Mouse (Mus musculus) lung, postnatal 4 days (tissue): Measurements from ENCODE around the gene Resf1.
"Not testable (repeated sequence)": the region's sequence is repeated elsewhere in the genome, so short reads cannot be mapped to it uniquely, and the experiment has no call there.

Experiments used
- DNase-seq, 2 experiments: peaks; one replicate each; pipeline ENCODE4 v3.0.0; 2021

Resf1 gene

DNA sequence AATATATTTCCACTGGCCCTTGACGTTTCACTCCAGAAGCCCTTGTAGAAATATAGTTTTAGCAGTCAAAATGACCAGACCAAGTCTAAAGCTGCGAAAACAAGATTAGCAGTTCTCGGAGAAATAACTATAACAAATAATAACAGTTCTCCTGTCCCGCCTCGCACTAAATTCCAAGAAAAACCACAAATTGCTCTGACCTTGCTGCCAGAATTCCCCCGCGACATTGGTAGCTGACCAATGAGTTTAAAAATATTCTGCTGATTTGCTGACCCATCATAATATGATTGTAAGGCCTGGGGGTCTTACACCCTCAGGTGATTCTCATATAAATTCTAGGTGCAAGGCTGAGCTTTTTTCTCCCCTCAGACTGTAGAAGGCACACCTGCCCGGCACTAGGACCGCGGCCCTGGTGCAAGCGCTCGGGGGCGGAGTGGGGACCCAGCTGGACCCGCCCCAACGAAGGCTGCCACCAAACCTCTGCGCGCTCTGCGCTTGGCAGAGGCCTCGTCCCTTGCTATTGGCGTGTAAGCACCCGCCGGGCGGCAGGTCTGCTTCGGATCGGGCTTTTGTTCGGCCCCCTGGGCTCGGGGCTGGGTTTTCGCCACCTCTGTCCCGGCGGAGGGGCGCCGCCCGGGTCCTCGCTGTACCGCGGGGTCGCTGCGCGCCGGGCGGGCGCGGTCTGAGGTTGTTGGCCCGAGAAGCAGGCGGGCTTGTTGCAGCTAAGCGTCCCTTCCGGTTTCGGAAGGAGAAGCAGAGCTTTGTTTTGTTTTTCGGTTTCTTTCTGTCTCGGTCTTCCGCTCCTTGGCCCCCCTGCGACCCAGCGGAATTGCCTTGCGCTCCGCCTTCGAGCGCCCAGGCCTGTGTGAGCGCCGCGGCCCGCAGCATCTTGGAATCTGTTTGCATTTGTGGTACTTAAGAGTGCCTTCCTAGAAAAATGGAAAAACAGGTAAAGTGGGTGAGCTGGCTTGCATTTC, at the start of gene Resf1:
Gene Resf1 (plus strand): TSS at position 459 of the 977 bp plus-strand sequence.
- DNase-seq = peak; percentile 92 to 95

DNA sequence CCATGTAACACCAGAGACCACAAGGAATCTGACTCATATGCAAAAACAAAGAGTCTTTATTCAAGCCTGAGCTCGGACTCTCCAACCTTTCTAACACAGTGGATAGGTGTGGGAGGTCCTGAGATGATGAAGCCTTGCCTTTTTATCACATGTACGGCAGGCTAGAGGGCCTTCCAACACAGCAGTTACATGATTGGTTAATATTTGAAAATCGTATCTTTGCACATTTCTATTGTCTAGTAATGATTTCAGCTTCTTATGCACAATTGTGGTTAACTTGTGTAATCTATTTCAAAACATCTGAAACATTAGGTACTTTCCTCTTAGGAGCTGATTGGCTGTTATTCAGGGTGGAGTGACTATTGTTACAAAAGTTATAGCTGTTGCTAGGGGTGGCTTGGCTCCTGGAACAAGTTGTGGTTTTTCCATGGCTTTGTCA, 48.4 kb upstream of the Resf1 start:
- DNase-seq = no peak

DNA sequence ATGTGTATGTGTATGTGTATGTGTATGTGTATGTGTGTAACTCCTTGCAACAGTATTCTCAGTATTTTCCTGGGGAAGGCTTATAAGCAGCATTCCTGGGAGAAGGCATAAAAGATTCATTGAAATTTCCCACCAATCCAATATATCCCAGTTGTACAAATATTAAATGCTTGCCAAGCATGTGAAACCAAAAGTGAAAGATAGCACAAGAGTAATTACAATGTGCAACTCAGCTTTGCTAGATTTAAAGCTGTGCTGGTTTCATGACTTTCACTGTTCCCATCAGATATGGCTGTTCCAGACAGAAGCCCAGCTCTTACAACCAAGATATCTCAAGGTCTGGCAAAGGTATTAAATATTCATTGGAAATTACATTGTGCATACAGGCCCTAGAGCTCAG, 41.3 kb upstream of the Resf1 start:
- DNase-seq = no peak

DNA sequence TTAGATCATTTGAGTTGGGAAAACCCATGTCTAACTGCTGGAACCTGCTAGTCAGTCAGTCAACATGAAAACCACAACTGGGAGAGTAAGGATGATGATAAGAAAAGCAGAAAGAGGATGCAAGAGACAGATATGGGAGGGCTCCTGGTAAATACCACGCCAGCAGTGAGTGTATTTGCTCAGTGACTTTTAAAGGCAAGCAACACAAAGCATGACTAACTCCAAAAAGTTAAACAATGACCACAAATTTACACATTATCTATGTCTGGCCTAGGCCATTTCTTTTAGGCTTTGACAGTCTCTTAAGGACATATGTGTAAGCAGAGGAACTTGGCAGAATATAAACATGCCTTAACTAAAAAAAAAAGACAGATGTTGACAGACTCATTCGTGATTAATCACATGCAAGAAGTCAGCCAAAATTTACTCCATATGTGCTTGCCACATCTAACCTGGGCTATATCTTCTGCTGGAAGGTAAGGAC, 30.9 kb upstream of the Resf1 start:
- no peak for DNase-seq

DNA sequence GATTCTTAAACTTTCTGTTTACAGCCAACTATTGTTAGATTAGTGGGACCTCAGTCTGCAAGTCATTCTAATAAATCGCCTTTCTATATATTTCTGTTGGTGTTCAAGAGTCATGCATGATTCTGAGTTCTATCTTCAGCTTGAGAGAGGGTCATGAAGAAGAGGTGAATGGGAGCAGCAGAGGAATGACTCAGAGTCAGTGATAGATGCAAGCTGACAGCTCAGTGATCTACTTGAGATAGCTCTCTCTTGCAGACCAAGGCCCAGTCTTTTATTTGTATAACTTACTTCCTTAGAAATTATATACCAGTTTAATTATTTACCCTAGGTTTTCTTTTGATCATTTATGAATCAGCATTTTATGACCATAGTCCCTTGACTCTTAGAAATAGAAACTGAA, 30.3 kb upstream of the Resf1 start:
- DNase-seq = no peak

DNA sequence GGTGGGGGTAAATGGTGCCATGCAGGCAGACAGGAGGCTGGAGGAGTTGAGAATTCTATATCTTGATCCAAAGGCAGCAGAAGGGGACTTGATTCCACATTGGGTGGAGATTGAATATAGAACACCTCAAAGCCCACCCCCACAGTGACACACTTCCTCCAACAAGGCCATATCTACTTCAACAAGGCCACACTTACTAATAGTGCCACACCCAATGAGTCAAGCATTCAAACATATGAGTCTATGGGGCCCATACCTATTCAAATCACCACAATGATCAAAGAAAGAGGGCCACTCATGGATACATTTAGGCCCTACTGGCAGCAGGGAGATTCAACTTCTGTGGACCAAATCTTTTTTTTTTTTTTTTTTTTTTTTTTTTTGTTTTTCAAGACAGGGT, 28.7 kb upstream of the Resf1 start:
- no peak for DNase-seq

DNA sequence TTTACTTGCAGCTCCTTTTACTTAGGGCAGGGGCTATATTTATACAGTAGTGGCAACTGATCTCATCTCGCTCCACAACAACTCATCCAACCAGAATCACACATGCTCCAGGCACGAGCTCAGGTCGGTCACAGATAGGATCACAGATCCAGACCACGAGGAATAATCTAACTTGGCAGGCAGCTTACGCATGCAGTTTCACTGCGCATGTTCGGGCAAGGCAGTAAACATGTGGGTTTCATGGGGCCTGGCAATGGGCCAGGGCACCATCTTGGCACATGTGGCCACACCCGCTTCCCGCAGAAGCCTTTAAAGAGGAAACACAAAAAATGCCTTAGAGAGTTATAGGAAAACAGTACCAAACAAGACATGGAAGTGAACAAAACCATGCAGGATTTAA, 21.0 kb upstream of the Resf1 start:
- peak in 1 of 2 experiments; percentile 35 for DNase-seq

- DNase-seq = not testable (repeated sequence)
Observed at GRCm38 (mm10) chr6:149303231-149303630, 6.0 kb upstream of the Resf1 start.

GRCm38 (mm10) chr6:149307092-149307491, 2.1 kb upstream of the Resf1 start:
- no peak for DNase-seq

GRCm38 (mm10) chr6:149307801-149308200, 1.4 kb upstream of the Resf1 start:
- DNase-seq = no peak

DNA sequence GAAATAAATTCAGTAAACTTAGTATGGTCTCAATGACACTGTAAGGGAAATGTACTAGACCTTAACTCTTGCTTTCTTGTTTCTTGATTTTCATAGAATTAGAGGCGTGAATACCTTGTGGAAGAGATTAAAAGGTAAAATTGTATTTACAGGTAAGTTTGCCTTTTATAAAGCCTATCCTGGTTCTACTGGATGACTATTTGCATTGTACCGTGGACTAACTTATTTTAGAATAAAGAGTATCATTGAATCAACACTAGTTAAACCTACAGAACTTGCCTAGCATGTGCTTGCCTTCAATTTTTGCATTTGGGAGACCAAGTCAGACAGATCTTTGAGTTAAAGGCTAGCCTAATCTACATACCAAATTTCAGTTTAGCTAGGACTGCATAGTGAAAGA, 1.0 kb downstream of the Resf1 start:
- DNase-seq = no peak

- no peak for DNase-seq
Observed at GRCm38 (mm10) chr6:149311044-149311443, 1.8 kb downstream of the Resf1 start.

DNA sequence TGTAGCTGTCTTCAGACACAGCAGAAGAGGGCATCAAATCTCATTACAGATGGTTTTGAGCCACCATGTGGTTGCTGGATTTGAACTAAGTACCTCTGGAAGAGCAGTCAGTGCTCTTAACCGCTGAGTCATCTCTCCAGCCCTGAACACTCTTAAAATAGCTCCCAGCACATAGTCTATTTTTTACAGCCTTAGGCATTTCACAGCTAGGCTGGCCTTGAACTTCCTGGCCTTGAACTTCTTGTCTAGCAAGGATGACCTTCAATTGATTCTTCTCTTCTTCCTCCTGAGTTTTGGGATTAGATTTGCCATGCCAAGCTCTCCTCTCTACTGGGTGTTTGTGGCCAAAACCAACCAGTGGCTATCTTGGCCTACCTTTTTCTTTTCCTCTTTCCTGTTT, 2.6 kb downstream of the Resf1 start:
- DNase-seq = no peak

GRCm38 (mm10) chr6:149312221-149312620, 3.0 kb downstream of the Resf1 start:
- no peak for DNase-seq

- DNase-seq = no peak
Observed at GRCm38 (mm10) chr6:149314918-149315317, 5.7 kb downstream of the Resf1 start.

- DNase-seq = no peak
Observed at GRCm38 (mm10) chr6:149323523-149324241, 14.5 kb downstream of the Resf1 start.

DNA sequence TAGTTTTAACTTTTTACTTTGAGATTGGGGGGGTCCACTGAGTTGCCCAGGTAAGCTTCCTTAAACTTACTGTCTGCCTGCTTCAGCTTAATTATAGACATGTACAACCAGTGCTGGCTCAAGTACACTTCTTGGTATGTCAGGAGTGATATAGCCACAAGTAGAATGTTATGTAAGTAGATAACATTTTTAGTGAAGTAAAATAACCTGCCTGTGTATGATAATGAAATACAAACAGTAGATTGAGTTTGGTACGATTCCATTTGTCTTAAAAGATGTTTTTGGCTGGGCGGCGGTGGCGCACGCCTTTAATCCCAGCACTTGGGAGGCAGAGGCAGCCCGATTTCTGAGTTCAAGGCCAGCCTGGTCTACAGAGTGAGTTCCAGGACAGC, 15.0 kb downstream of the Resf1 start:
- DNase-seq = no peak

DNA sequence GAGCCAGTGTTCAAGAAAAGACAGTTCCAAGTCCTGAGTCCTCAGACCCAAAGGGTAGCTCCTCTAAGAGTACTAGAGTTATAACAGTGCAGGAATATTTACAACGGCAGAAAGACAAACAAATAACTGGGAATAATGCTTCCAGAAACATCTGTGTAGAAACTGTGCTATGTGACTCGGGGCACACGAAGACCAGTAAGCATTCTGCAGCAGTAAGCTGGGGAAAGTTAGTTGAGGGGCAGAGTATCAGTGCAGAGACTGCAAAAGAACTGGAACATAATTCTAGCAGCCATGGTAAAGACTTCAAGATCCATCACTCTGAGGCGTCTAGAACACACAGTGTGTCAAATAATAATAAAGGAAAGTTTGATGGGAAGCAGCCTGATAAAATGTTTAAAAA, 19.9 kb downstream of the Resf1 start:
- no peak for DNase-seq

DNA sequence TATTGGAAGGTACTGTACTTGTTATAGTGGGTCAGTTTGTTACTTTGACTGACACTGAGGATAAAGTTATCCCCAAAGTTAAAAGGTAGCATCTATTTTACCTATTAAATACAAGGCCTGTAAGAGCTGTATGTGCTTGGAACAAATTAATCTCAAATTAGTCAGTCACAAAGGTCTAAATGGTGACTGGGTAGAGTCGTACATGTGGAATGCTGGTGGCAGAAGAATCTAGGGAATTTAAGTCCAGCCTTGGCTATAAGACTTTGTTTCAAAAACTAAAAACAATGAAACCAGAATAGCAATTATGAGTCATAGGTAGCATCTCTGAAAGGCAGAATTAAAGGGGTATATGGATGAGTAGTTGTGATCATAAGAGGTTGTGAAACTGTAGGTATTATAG, 21.1 kb downstream of the Resf1 start:
- no peak for DNase-seq

GRCm38 (mm10) chr6:149333036-149333435, 23.8 kb downstream of the Resf1 start:
- DNase-seq = no peak

DNA sequence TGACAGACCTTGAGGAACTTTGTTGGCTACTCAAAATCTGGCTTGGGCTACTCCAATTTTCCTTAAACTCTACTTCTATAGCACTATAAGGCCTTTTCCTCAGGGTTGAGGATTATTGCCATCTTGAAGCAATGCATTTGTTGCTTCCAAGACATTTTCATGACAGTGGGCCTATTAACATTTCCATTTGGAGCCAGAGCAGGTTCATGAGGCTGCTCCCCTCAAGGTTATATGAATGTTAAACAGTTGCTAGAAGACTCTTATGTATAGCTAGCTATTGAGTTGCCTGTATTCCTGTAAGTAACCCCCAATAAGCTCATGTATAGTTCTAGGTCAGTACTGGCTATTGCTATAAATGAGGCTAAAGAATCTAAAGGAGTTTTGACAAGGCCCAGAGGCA, 28.8 kb downstream of the Resf1 start:
- no peak for DNase-seq

DNA sequence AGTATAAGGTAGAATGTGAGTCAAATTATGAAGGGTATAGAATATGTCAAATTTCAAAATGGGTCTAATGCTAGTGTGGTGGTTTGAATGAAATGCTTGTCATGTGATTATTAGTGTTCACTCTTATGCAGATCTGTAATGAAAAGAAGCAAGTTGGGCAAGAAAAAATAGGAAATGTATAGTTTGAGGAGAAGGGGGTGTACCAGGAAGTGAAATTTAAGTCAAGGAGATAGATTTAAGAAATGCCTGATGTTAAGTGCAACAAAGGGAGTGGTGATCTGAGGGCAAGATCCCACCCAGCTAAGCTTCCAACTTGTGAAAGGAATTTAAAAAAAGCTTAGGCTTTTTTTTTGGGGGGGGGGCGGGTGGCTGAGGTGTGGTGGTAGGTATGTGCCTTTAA, 29.4 kb downstream of the Resf1 start:
- DNase-seq = no peak

- no peak for DNase-seq
Observed at GRCm38 (mm10) chr6:149343802-149344201, 34.6 kb downstream of the Resf1 start.

DNA sequence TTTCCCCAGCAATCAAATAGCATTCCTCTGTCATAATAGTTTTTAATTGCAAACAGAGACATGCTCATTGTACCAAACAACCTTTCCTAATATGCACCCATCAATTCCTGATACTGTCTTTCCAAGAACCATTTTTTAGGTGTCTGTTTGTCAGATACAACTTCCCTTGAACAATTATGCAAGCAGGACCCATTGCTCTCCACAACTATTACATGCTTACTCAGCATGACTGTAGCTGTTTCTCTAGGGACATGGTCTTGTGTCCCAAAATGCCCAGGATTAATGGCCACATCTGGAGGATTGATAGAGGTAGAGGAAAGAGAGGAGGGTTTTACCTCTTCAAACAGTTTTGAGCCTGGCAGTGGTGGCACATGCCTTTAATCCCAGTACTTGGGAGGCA, 35.2 kb downstream of the Resf1 start:
- no peak for DNase-seq
